Mouse (Mus musculus) lung, adult 18-20 months (tissue): ENCODE data around the gene Prx.
"Not testable (repeated sequence)": the region's sequence is repeated elsewhere in the genome, so short reads cannot be mapped to it uniquely, and the experiment has no call there.

Experiments
- DNase-seq, 2 experiments: peaks; one replicate each; pipeline ENCODE4 v3.0.0; 2022; ENCODE audit warnings: mixed read lengths in 2 of 2

Gene Prx

GRCm38 (mm10) chr7:27486102-27486769, 12.9 kb upstream of the Prx start:
- peak; percentile 53 to 62 for DNase-seq

GRCm38 (mm10) chr7:27486770-27487697, 12.1 kb upstream of the Prx start, which contains the start of gene Sertad1:
Gene Sertad1, plus strand, starts transcription at chr7:27486910.
- peak; percentile 100 for DNase-seq

GRCm38 (mm10) chr7:27487740-27488268, 11.3 kb upstream of the Prx start:
- DNase-seq = peak; percentile 74 to 86

- no peak for DNase-seq
These were observed 9.8 kb upstream of the Prx start for GRCm38 (mm10) chr7:27489270-27489869.

- no peak for DNase-seq
These were observed 8.9 kb upstream of the Prx start for GRCm38 (mm10) chr7:27490227-27490542.

GRCm38 (mm10) chr7:27490543-27491329, 8.4 kb upstream of the Prx start:
- peak; percentile 97 to 98 for DNase-seq

- peak; percentile 58 to 62 for DNase-seq
These were observed 7.3 kb upstream of the Prx start for GRCm38 (mm10) chr7:27491856-27492255.

GRCm38 (mm10) chr7:27493022-27493421, 6.1 kb upstream of the Prx start:
- no peak for DNase-seq

GRCm38 (mm10) chr7:27493450-27493849, 5.7 kb upstream of the Prx start:
- DNase-seq = no peak

- not testable (repeated sequence) for DNase-seq
These were observed 4.3 kb upstream of the Prx start for GRCm38 (mm10) chr7:27494659-27495367.

- peak; percentile 62 to 78 for DNase-seq
These were observed 2.5 kb downstream of the Prx start for GRCm38 (mm10) chr7:27501620-27502019.

- DNase-seq = peak in 1 of 2 experiments; percentile 12
These were observed 7.7 kb downstream of the Prx start for GRCm38 (mm10) chr7:27506765-27507370.

- DNase-seq = peak; percentile 99
These were observed 8.9 kb downstream of the Prx start for GRCm38 (mm10) chr7:27507711-27508647.

- DNase-seq = peak; percentile 75
These were observed 9.5 kb downstream of the Prx start for GRCm38 (mm10) chr7:27508648-27509005.

GRCm38 (mm10) chr7:27510809-27511208, 11.7 kb downstream of the Prx start:
- DNase-seq = no peak

- no peak for DNase-seq
These were observed 15.8 kb downstream of the Prx start for GRCm38 (mm10) chr7:27514961-27515360.

GRCm38 (mm10) chr7:27518314-27518713, 19.2 kb downstream of the Prx start:
- no peak for DNase-seq

- no peak for DNase-seq
These were observed 21.0 kb downstream of the Prx start for GRCm38 (mm10) chr7:27520104-27520503.

- DNase-seq = peak; percentile 54 to 67
These were observed 21.5 kb downstream of the Prx start for GRCm38 (mm10) chr7:27520599-27520998.

- DNase-seq = no peak
These were observed 23.8 kb downstream of the Prx start, which contains the start of gene Hipk4 for GRCm38 (mm10) chr7:27522967-27523366. Gene Hipk4, plus strand, starts transcription at chr7:27523267.
